Mouse (Mus musculus): ENCODE data around the gene Amn1. TPM values are rescaled to one million over a fixed set of nuclear protein-coding genes. Genes with fewer than 3 reads are reported as not detected.
"Not testable (repeated sequence)": the region's sequence is repeated elsewhere in the genome, so short reads cannot be mapped to it uniquely, and the experiment has no call there.

The Amn1 gene
- total and polyA plus RNA-seq, 3 experiments, result 7.4 to 24.9 (median 16.0) TPM

GRCm38 (mm10) chr6:149167672-149168071 lies 20.8 kb downstream of the Amn1 start:
- WGBS, result 92% methylated on average over 1 of the region's 1 CpGs
- Histone ChIP-seq H3K9ac (ENCODE audit: low read depth, low read length) (no peak overlapping the region), H3K27me3 (ENCODE audit: control insufficient read depth, insufficient read depth, low read length) (no peaks in the 10 kb centered on the region), H3K27ac (peak overlapping the region; percentile 60), H3K4me3 (no peak overlapping the region), H3K79me2 (replicated peaks; ENCODE audit: control insufficient read depth, insufficient read depth, low read length) (no peaks in the 10 kb centered on the region), H3K4me1 (ENCODE audit: control insufficient read depth, insufficient read depth, low read length) (peaks cover 1% of the 10 kb centered on the region; the same call in 1 of the 2 replicates), H3K36me3 (ENCODE audit: control insufficient read depth, insufficient read depth, low read length) (peaks cover 14% of the 10 kb centered on the region)
- TF ChIP-seq EP300 (IDR thresholded peaks at IDR 0.05; ENCODE audit: insufficient read depth, low read depth, low read length) (no peak), CTCF (IDR thresholded peaks at IDR 0.05) (no peak), POLR2A (IDR thresholded peaks at IDR 0.05; ENCODE audit: insufficient read depth, low read depth, low read length) (no peak)
- intact Hi-C loops (cut with DNase I), result no loop called here
- DNase-seq, result no peak

- intact Hi-C loops (cut with DNase I); H3K79me2 ChIP-seq (replicated peaks; ENCODE audit: control insufficient read depth, insufficient read depth, low read length); H3K4me3 ChIP-seq; H3K27me3 ChIP-seq (ENCODE audit: control insufficient read depth, insufficient read depth, low read length); H3K4me1 ChIP-seq (ENCODE audit: control insufficient read depth, insufficient read depth, low read length); H3K9ac ChIP-seq (ENCODE audit: low read depth, low read length): not testable (repeated sequence)
- DNase-seq, result peak in 1 of 2 experiments; percentile 55
- WGBS, result 37% methylated on average over 3 of the region's 4 CpGs
- Histone ChIP-seq H3K36me3 (ENCODE audit: control insufficient read depth, insufficient read depth, low read length) (peaks cover 14% of the 10 kb centered on the region), H3K27ac (peak overlapping the region; percentile 78)
These were observed 21.5 kb downstream of the Amn1 start for GRCm38 (mm10) chr6:149167038-149167437.

GRCm38 (mm10) chr6:149155031-149155841 lies 33.3 kb downstream of the Amn1 start:
- peaks cover 2% of the 10 kb centered on the region for H3K36me3 ChIP-seq (ENCODE audit: control insufficient read depth, insufficient read depth, low read length)
- no peak for TF ChIP-seq POLR2A (IDR thresholded peaks at IDR 0.05; ENCODE audit: insufficient read depth, low read depth, low read length)
- no peak for TF ChIP-seq EP300 (IDR thresholded peaks at IDR 0.05; ENCODE audit: insufficient read depth, low read depth, low read length)
- TF ChIP-seq CTCF (IDR thresholded peaks at IDR 0.05), result no peak
- no peak for DNase-seq
- WGBS, result 54% methylated on average over 3 of the region's 3 CpGs
- no peak overlapping the region for H3K9ac ChIP-seq (ENCODE audit: low read depth, low read length)
- no peaks in the 10 kb centered on the region for H3K4me1 ChIP-seq (ENCODE audit: control insufficient read depth, insufficient read depth, low read length)
- H3K27ac ChIP-seq, result no peak overlapping the region
- H3K27me3 ChIP-seq (ENCODE audit: control insufficient read depth, insufficient read depth, low read length), result no peaks in the 10 kb centered on the region
- H3K4me3 ChIP-seq, result no peak overlapping the region
- no peaks in the 10 kb centered on the region for H3K79me2 ChIP-seq (replicated peaks; ENCODE audit: control insufficient read depth, insufficient read depth, low read length)
- intact Hi-C loops (cut with DNase I), result no loop called here

DNA sequence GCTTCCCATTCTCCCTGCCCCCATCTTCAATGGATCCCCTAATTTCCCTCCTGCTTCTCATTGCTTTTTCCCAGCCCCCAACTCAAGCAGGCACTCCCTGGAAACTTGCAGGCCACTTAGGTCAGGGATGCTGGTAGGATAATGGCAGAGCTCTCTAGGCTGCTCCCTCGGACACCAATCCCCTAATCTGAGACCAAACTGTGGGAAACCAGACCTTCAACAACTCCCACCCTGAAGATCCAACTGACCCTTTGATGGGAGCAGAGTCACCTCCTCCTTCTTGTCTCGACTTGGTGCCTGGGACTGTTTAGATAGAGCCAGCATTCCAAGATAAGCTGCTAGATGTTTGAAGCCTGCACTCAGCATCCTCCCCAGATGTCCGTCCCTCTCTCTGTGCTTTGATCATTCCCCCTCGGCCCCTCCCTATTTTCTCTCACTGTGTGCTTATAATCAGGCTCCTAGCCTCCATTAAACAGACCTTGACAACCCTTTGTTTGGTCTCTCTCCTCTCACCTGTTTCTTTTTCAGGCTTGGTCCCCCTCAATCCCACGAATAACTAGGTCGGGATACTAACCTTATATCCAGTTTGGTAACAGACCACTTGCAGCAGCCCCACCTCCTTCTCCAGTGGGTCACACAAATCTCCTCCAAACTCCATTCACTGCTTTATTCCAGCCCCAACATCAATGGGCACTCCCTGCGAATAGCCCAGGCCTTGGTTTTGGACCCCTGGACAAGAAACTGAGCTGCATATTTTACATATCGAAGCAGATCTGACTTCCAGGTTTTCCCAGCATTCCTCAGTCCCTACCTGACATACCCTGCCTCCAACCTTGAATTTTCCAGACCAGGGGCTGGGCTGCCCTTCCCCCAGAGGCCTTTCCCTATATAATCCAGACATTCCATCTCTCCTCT lies 34.1 kb downstream of the Amn1 start:
- Histone ChIP-seq H3K79me2 (replicated peaks; ENCODE audit: control insufficient read depth, insufficient read depth, low read length) (no peaks in the 10 kb centered on the region), H3K27me3 (ENCODE audit: control insufficient read depth, insufficient read depth, low read length) (no peaks in the 10 kb centered on the region), H3K4me3 (no peak overlapping the region), H3K36me3 (ENCODE audit: control insufficient read depth, insufficient read depth, low read length) (peaks cover 2% of the 10 kb centered on the region), H3K27ac (no peak overlapping the region), H3K4me1 (ENCODE audit: control insufficient read depth, insufficient read depth, low read length) (no peaks in the 10 kb centered on the region), H3K9ac (ENCODE audit: low read depth, low read length) (no peak overlapping the region)
- TF ChIP-seq CTCF (IDR thresholded peaks at IDR 0.05) (no peak), EP300 (IDR thresholded peaks at IDR 0.05; ENCODE audit: insufficient read depth, low read depth, low read length) (no peak), POLR2A (IDR thresholded peaks at IDR 0.05; ENCODE audit: insufficient read depth, low read depth, low read length) (no peak)
- intact Hi-C loops (cut with DNase I), result no loop called here
- no peak for DNase-seq
- WGBS, result 36% methylated on average over 8 of the region's 8 CpGs

- no peak for DNase-seq
- intact Hi-C loops (cut with DNase I), result no loop called here
- no peak overlapping the region for H3K4me3 ChIP-seq
- H3K79me2 ChIP-seq (replicated peaks; ENCODE audit: control insufficient read depth, insufficient read depth, low read length), result no peaks in the 10 kb centered on the region
- no peaks in the 10 kb centered on the region for H3K4me1 ChIP-seq (ENCODE audit: control insufficient read depth, insufficient read depth, low read length)
- H3K27me3 ChIP-seq (ENCODE audit: control insufficient read depth, insufficient read depth, low read length), result no peaks in the 10 kb centered on the region
- peaks cover 2% of the 10 kb centered on the region for H3K36me3 ChIP-seq (ENCODE audit: control insufficient read depth, insufficient read depth, low read length)
- no peak overlapping the region for H3K9ac ChIP-seq (ENCODE audit: low read depth, low read length)
- WGBS, result 58% methylated on average over 6 of the region's 6 CpGs
- H3K27ac ChIP-seq, result no peak overlapping the region
- TF ChIP-seq POLR2A (IDR thresholded peaks at IDR 0.05; ENCODE audit: insufficient read depth, low read depth, low read length) (no peak), CTCF (IDR thresholded peaks at IDR 0.05) (no peak), EP300 (IDR thresholded peaks at IDR 0.05; ENCODE audit: insufficient read depth, low read depth, low read length) (no peak)
These were observed 34.9 kb downstream of the Amn1 start for GRCm38 (mm10) chr6:149153473-149154115.
